Mouse (Mus musculus) hindlimb bud, embryonic 11.5 days (tissue): ENCODE data around the gene Arvcf.
A peak's percentile ranks its signal among the peaks of the same experiment; 100 is the strongest.

Experiments used
- DNase-seq: peaks from one replicate; pipeline ENCODE4 v3.0.0-alpha.2; 2012; ENCODE audit warnings: low read depth, low spot score; ENCODE audit errors: extremely low spot score

The Arvcf gene

DNA sequence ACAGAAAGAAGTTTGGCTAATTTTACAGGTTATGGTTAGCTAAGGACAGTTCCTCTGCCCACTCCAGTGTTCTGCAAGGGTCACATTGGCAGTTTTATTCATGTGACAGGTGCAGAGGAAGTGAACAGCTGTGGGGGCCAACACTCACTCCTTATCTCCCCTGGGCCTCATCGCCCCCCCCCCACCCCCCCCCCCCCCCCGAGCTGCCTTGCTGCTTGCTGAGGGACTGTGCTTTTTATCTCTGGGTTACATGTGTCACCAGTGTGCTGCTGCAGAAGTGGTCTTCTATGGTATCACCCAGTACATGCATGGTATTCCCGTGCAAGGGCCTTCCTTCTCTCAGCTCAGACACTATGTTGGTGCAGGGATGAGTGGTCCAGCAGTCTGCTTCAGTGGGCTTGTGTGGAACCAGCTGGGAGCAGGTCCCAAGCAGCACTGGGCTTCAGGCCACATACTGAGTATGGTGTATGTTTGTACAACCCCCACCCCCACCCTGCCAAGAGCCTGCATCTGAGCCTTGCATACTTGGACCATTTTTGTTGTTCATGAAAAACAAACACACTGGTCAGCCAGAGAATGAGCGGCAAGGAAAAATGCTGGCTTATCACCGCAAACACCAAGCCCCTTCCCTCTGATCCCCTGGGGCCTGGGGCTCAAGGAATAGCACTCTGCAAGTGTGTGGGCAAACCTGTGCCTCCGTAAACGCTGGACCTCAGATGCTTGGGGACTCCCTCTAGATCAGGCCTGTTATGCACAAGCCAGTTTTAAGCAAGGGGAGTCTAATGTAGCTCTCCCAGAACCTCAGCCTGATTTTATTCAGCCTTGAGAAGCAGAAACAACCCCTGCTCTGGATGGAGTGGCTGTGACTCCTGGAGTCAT lies 40.0 kb downstream of the Arvcf start:
- DNase-seq, result no peak

DNA sequence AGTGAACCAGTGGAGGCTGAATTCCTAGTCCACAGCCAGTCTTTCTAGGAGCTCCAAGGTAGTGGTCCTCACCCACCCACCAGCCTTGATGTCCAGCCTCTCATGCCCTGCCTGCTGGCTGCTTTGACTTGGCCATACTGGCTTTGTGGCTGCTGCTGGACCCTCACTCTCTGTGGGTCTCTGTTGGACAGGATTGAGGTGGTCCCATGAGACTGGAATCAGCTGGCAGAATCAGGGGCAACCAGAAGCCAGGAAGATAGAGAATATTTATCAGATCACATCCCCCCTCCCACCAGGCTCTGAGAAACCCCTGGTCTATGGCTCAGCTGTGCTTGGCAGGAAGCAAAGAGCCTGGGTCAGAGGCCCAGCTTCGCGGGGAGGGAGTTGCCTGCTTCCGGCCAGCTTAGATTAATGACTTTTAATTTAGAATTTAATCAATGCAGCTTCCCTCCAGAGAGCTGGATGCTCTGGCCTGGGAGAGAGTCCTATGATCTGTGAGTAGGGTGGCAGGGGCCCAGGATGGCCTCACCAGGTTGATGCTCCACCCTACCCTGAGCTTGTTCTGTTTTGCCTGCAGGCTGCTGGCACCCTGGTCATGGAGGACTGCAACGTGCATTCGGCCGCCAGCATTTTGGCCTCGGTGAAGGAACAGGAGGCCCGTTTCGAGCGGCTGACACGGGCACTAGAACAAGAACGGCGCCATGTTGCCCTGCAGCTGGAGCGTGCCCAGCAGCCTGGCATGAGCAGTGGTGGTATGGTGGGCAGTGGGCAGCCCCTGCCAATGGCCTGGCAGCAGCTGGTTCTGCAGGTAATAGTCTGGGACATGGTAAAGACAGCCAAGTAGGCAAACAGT lies 40.8 kb downstream of the Arvcf start:
- no peak for DNase-seq

DNA sequence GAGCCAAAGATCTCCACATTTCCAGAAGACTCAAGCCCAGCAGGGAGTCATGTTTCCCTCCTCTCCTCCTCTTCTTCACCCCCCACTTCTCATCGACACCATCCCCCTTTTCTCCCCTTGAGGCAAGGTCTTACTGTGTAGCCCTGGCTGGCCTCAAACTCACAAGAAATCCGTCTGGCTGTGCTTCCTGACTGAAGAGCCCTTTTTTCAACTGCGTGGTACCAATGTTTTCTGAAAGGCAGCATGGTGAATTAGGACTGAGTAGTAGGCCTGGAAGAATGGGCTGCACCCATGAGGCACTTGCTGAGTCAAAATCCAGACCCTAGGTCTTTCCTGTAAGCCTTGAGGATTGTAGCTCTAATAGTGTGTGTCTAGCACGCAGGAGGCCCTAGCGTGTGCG lies 42.4 kb downstream of the Arvcf start:
- DNase-seq, result no peak

DNA sequence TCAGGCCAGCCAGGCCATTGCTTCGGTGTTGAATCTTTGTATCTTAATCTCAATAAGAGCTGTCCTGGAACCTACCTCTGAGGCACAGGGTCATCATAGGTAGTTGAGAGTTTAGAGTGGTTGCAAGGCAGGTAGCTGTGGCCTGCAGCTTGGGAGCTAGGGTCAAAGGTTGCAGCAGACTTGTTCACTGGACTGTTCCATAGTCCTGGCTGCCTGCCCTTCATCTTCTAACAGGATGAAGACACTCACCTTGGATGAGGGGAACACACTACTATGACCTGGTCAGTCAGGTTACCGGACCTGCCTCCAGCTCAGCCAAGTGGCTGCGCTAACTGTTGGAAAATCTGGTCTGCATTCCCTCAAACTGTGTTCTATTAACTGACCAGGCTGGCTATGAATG lies 43.1 kb downstream of the Arvcf start:
- no peak for DNase-seq

DNA sequence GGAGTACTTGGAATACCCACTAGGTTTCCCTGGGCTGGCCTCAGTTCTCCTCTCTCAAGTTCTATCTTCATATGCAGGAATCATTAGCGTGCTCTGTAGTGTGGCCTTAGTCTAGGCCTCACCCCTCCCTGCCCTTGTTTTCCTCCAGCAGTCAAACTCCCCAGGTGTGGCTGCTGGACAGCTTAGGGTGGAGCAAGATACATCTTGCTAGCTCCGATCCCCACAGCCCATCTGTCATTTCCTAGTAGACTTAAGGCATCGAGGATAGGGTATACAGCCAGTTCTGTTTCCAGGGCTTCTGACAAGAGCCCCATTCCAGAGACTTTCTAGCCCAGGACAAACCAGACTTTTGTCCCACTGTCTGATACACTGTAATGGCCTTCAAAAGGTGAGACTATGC lies 43.7 kb downstream of the Arvcf start:
- no peak for DNase-seq

DNA sequence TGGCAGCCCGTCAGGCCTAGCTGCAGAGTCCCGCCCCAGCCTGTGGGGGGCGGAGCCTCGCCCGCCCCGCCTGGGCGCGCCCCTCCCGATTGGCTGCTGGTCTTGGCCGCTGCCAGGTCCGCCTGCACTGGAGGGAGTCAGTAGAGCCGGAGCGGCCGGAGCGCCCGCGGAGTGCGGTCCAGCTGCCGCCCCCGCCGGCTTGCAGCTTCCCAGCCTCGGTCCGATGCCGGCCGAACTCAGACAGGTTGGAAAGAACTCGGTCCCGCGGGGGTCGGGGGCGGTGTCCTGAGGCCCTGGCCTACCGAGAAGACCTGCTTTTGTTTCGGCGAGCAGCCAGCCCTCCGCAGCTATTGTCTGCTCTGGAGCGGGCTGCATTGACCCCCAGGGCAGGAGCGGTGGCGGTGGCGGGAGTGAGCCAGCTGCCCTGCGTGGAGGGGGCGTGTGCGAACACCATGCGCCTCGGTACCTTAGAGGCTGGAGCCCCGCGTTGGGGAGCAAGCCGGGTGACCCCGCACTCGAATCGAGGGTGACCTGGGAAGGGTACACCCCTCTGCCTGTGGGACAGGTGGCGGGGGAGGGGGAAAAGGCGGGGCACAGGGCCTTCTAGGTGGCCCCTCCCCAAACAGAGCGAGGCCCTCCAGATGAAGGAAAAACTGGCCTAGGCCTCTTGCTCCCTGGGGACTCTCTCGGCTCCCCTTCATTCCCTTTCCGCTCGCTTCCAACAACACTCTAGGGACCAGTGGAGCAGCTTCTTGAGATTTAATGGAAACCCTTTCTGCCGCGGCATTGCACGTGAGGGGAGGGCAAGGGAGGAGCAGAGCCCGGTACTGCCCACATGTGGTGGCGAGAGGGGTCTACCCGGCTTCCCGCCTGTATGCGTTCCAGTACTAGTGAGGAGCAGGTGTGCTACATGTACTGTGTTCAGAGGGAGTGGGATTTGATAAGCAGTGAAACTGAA lies 44.8 kb downstream of the Arvcf start:
- DNase-seq, result peak; percentile 50

DNA sequence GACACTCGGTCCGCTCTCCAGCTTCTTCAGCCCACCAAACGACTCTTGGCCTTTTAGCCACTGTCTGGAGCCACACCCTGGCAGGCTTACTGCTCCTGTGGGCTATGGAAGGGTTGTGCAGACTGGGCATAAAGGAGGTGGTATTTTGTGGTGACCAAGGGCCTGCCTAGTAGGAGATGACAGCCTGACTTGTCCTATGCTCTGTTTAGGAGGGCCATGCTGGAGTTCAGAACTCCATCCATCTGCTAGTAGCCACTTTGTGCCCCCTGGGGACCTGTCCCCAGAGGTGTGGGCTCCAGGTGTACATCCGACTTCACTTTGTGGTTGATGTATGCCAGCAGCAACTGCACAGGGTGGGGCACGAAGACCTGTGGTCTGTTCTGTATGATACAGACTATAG lies 45.6 kb downstream of the Arvcf start:
- no peak for DNase-seq

DNA sequence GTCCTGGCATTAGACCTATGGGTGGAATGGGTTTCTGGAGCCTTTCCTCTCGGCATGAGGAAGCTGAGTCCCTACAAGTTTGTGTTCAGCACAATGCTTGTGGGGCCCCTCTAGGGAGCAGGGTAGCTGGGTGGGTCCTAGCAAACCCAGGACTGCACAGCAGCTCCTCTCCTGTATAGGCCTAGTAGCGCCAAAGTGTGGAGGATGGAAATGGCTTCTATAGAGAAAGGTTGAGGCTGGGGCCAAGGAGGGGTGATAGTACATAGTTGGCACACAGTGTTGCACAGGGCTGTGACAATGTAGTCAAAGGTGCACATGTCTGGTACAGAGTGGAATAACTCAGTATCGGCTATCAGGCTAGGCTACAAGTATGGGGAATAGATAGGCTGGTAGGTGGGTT lies 46.1 kb downstream of the Arvcf start:
- no peak for DNase-seq

DNA sequence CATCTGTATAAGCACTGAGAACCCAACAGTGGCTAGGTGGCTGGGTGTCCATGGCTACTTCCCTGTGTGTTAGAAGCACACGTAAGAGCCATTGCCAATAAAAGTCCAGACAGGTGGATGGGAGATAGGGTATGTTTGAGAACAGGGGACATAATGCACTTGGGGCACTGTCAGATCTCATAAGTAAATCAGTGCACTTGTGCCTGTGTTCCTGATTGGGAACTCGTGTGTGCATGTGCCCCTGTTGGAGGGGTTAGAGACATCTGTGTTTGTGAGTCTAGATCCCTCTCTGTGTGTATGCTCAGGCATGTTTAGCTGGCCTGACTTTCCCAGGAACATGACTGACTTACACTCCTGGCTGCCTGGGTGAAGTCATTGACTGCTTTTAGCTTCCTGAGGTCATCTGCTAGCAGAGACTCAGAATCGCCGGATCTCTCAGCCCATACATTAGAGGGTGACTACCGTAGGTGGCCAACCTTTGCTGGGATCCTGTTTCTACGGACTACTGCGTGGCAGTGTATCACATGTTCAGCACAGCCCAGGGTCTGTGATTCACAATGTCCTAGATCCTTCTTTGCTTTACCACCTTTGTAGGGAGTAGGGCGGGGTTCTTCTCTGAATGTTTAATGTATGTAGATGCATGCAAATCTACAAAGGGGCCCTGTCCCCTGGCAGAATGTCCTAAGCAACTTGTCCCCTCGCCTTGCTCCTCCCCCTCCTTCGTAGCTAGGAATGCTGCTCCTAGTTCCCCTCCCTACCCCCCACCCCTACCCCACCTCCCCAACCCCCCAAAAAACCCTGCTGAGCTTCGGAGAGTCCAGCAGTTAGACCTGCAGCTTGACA lies 47.0 kb downstream of the Arvcf start:
- no peak for DNase-seq

DNA sequence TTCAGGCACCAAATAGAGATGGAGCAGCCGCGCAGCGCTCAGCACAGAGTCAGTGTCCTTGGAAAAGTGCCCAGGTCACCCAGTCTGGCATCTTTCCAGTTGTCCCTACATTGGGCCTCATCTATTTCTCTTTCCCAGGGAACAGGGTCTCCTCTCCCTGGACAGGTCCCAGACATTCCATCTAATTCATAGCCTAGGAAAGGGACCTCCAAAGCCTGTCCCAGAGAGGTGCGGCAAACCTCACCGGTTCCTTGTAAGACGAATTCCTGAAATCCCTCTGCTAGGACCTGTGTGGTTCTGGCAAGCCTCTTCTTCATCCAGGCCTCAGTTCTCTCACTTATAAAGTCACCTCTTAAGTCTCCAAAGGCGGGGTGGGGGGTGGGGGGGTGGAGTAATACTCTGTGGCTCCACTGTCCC lies 47.6 kb downstream of the Arvcf start:
- DNase-seq, result no peak

DNA sequence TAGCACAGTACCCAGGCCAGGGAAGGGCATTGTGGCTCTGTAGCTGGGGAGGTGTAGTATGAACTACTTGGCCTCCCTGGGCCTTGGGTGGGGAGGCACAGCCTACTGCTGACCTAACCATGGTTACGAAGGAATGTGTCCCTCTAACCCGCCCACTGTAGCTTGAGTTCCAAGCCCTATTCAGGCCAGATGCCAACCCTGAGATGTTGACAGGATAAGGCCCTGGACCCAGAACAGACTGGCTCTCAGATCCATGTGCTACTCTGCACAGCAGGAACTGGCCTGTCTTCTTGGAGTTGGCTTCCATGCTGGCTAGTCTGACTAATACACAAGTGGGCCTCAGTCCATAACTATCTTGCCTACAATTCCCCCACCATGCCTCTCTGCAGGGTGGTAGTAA lies 48.2 kb downstream of the Arvcf start:
- no peak for DNase-seq

DNA sequence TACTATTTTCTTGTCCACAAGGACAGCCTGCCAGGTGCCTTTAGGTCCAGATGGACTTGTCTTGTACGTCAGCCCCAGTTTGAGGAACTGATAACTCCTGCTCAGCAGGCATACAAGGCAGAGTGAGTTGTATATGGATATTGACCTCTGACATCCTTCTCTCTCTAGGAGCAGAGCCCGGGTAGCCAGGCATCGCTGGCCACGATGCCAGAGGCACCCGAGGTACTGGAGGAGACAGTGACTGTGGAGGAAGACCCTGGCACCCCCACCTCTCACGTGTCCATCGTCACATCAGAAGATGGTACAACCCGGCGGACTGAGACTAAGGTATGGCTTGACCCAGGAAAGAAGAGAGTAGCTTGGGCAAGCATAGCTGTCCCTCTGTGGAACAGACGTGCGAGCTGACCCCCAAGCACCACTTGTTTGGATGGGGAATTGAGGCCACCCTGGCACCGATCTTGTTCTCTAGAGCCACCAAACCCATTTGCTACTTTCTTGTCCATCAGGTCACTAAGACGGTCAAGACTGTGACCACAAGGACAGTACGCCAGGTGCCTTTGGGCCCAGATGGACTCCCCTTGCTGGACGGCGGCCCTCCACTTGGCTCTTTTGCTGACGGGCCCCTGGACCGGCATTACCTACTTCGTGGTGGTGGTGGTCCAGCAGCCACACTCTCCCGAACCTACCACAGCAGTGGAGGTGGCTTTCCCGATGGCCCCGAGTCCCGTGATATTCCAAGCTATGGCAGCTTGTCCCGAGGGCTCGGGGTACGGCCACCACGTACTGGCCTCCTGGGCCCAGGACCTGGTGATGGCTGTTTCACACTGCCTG lies 49.0 kb downstream of the Arvcf start:
- no peak for DNase-seq

DNA sequence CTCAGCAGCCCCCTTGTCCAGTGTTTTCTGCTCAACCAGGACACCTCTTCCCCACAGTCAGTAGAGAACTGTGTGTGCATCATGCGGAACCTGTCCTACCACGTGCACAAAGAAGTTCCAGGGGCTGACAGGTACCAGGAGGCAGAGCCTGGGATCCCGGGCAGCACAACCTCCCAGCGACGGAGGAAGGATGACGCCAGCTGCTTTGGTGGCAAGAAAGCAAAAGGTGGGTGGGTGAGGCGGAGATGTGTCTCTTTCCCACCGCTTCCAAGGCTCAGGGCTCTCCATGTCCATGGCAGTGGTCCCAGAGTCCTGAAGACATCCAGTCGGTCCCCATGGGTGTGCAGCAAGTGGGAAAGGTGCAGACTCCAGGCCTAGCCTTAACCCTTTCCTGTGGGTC lies 52.0 kb downstream of the Arvcf start:
- no peak for DNase-seq

DNA sequence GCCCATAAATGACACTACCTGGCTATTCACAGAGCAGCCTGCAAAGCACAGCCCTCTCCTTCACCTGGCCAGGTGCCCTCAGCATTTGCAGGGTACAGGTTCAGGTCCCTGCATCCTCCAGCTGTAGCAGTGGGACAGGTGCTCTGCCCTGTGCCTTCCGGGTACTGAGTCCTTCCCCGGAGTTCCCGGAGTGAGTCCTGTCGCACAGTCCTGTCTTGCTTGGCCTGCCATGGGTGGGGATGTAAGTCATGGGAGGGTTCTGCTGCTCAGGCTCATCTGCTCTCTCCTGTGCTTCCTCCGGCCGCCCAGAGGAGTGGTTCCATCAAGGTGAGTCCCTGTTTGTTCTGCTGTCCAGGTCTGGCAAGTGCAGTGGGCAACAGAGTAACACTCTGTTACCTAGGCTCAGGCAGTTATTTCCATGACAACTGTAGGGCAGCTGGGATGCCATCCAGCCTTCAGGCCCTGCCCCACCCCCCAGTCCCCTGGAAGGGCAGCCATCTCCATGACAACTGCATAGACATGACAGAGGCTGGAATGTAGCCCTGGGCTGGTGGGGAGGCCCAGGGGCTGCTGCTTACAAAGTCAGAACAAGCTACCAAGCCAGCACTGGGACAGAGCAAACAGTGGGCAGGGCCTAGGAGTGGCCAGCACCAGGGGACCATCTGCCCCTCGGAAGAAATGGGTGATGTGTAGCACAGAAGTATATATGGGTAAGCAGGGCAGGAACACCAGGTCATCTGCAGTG lies 52.7 kb downstream of the Arvcf start:
- DNase-seq, result no peak

DNA sequence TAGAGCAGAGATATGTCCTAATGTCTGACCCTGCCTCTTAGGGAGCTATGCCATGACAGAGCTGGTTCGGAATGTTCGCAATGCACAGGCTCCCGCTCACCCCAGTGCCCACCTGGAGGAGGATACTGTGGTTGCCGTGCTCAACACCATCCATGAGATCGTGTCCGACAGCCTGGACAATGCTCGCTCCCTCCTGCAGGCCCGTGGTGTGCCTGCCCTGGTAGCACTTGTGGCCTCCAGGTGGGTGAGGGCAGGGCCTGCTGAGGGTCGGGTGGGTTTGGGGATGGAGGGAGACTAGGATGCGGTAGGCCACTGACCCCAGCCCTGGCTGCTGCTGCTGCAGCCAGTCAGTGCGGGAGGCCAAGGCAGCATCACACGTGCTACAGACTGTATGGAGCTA lies 55.3 kb downstream of the Arvcf start:
- no peak for DNase-seq

DNA sequence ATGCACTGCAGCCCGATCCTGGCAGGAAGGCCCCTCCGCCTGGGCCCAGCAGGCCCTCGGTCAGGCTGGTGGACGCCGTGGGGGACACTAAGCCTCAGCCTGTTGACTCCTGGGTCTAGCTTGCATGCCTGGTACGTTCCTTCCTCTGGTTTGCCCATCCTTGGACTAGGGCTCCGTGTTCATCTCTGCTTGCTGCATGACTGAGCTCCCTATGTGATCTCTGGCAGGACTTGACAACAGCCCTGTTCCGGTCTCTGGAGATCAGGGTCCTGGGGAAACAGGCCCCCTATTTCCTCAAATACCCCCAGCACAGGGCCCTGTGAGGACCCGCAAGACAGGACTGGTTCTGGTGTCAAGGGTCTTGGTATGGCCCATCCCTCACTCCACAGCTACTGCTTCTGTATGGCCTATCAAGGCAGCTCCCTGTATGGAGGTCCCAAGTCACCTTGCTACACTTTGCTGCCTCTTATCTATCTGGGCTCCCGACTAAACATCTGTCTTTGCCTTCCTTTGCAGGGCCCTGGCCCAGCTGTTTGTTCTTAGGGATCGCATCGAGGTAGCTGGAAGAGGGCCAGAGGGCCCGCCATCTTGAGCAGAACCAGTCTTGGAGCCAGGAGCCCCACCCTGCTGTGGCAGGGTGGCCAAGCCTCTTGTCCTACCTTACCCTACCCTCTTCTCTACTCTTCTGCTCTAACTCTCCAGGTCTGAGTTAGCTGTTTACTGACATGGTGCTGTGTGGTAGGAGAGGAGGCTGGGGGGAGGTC lies 57.3 kb downstream of the Arvcf start:
- DNase-seq, result no peak

DNA sequence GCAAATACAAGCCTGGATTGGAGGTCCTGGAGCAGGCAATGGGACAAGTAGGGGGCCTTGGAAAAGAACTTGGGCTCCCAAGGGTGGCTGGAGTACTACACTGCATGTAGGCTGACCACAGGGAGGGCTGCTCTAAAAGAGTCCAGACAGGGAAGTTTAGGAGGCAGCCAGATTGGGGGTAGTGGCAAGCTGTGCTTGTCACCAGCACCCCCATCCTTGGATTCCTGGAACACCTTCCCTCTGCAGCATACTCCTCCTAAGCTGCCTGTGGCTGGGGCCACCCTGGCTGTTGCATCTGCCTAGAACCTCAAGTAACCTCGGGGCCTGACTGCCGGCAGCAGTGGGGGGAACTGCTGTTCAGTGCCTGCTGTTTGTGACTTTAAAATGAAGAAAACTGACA lies 57.9 kb downstream of the Arvcf start:
- DNase-seq, result no peak

DNA sequence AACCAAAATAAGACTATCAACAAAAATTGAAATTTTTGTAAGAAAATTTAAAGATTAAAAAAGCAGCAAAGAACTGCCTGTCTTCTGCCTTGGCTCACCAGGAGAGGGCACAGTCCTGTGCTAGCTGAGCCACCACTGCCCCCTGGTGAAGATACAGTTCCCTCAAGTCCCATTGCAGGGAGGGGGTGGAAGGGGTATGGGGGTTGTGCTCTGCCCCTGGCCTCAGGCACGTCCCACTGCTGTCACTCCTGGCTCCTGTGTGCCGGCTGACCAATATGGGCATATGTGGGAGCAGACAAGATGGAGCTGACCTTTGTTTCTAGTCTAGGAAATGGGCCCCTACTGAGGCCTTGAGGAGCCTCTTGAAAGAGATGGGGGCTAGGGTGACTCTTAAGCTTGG lies 58.3 kb downstream of the Arvcf start:
- no peak for DNase-seq
